Mouse (Mus musculus) thymus, postnatal 14 days (tissue): Measurements from ENCODE around the gene Pex7.
A peak's percentile ranks its signal among the peaks of the same experiment; 100 is the strongest.

Experiments used
- DNase-seq: peaks from one replicate; pipeline ENCODE4 v3.0.0; 2021

Gene Pex7

GRCm38 (mm10) chr10:19907246-19907804 is at the start of gene Pex7:
Gene Pex7, minus strand, starts transcription at chr10:19907689.
- peak; percentile 93 for DNase-seq

- no peak for DNase-seq
Measured at GRCm38 (mm10) chr10:19956745-19957144, 49.3 kb upstream of the Pex7 start.

GRCm38 (mm10) chr10:19955817-19956216 is 48.3 kb upstream of the Pex7 start:
- DNase-seq, result no peak

DNA sequence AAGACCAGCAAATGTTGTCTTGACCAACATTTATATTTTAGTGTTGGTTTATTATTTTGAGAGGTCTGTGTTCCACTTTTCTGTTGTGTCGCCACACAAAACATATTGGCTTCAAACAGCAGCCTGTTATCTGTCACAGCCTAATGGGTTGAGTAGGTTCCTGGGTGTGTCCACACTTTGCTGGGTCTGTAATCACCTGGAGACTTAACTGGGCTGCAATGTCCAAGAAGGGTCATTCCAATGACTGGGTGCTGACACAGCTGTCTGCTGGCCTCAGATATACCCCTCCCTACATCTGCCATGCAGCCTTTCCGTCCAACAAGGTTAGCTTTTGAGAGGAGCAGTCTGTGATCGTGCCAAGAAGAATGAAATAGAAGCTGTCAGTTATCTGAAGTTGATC is 47.1 kb upstream of the Pex7 start:
- DNase-seq, result no peak

GRCm38 (mm10) chr10:19953032-19953761 is 45.7 kb upstream of the Pex7 start:
- DNase-seq, result no peak

DNA sequence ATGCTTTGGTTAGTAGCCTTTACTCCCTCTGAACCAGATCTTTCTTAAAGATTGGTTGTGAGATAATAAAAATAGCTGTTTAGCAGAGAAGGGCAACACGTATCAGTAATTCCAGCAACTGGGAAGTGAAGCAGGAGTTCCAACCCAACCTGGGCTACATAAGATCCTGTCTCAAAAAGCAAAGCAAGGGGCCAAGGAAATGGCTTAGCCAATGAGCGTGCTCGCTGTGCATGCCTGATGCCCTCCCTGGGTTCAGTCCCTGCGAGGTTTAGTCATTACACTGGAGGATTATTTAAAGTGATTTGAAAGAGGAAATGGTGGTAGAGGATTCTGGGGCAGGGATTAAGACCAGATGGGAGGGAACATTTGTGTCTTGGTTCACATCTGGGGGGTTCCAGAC is 41.6 kb upstream of the Pex7 start:
- DNase-seq, result no peak

DNA sequence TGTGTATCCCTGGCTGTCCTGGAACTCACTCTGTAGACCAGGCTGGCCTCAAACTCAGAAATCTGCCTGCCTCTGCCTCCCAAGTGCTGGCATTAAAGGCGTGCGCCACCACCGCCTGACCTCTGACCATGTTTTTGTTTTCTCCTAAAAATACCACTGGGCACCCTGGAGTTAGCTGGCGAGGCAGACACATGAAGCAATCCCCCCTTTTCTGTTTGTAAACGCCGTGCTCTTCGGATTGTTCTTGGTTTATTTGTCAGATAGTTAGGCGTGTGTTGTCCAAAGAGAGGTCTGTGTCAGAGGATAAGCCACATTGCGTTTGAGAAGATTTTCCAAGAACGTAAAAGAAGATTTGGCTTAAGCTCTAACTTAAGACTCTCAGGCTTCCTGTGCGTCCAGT is 40.9 kb upstream of the Pex7 start:
- no peak for DNase-seq

DNA sequence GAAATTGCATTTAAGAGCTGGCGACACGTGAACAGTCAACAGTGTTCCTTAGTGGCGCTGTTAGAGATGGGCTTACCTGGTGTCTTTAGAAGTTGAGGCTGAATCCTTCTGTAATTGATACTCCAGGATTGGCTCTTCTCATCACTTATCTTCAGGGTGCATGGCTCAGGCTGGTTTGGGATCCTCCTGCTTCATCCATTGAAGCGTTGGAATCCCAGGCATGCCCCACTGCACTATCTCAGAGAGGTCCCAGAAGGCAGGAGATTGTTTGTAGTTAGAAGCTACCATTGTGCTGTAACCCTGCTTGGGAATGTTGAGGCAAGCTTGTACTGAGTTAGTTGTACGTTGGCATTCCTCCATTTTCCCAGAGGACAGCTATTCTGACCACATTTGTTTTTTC is 40.4 kb upstream of the Pex7 start:
- DNase-seq, result no peak

GRCm38 (mm10) chr10:19947441-19947840 is 40.0 kb upstream of the Pex7 start:
- DNase-seq, result no peak

DNA sequence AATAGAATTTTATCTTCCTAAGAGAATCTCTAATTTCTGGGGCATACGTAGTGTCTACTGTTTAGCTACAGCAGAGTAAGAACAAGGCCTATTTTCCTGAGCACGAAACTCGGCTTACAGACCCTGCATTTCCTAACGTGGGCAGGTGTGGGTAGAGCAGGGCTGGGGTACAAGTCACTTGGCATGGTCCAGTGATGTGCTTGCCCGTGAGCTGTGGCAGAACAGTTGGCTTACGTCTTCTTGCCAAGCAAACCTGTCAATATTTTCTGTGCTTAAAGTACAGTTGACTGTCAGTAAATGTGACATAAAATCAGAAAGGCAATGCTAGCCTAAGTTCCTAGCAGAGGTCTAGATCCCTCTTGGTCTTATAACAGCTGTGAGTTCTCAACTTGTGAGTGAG is 39.2 kb upstream of the Pex7 start:
- no peak for DNase-seq

DNA sequence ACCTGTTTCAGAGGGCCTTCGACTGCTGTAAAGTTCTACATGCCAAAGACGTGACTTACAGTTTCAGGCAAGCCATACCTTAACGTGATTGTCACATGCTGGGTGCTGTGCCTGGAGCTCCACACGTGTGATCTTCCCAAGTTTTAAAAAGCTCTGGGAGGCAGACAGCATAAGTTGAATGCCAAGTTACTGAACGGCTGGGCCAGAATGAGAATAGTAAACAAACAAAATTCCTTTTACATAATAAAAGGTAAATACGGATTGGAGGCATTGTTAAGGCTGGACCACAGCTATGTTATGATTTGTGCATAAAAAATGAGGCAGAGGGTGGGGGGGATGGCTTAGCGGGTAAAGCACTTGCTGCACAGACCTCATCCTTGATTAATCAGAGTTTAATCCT is 38.2 kb upstream of the Pex7 start:
- DNase-seq, result no peak

GRCm38 (mm10) chr10:19942621-19943020 is 35.1 kb upstream of the Pex7 start:
- no peak for DNase-seq

DNA sequence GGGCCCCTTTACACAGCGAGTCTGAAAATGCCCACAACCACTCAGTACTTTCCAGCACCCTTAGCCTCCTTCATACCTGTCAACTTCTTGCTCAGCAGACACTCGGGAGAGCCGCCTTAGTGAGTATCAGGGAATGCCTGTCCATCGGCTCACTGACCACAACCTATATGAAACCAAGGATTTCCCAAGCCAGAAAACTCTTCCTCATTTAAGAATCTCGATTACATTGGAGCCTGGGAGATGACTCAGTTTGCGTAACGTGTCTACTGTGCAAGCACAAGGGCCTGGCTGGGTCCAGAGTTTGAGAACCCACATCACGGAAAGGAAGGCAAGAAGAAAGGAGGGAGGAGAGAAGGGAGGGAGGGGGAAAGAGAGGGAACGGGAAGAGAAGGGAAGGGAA is 34.4 kb upstream of the Pex7 start:
- DNase-seq, result no peak

DNA sequence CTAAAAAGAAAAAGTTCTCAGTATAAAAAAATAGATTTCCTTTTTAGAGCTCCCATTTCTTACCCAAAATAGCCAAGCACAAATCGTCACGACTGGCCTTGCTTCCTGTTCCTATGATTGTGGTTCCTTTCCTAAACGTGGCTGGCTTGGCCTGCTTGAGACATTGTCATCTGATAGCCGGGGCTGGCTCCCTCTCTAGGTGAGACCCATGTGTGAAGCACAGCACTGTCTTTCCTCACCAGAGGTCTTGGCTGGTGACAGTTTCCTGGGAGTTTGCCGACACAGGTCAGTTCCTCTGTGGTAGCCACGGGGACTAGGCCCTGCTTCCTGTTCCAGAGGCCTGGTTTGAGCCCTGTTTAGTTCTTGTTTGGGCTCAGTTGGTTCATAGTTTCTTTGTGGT is 33.6 kb upstream of the Pex7 start:
- DNase-seq, result peak; percentile 22

- DNase-seq, result no peak
Measured at GRCm38 (mm10) chr10:19940626-19941025, 33.1 kb upstream of the Pex7 start.

DNA sequence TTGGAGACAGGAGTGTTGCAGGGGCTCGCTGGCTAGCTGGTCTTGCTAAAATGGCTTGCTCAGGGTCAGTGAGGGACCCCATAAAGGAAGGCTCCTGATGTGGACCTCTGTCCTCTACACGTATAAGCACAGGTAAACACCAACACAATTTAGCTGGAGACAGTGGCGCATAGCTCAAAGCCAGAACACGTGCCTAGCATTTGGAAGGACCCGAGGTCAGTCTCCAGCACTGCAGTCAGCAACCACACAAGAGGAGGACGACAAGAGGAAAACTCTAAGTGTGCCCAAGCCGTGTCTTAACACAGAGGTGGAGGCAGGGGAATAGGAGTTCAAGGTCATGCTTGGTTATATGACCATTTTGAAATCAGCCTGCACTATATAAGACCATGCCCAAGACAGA is 32.6 kb upstream of the Pex7 start:
- DNase-seq, result no peak

DNA sequence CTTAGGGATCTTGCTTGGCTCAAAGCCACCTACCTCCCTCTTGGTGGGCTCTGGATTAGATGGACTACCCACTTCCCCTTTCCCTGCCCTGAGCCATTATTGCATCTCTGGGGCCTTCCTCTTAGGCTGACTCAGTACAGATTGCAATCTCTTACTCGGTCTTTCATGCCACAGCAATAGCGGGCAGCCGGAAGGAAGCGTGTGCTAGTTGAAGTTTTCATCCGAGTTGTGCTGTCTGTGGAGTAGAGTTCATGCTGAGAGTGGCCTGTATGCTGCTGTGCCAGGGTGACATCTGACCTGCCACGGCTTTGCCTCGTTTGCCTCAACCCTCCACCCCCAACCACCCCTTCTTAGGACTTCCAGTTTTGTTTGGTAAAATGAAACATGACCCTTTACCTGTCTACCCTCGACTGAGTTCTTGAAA is 31.8 kb upstream of the Pex7 start:
- DNase-seq, result peak; percentile 58

DNA sequence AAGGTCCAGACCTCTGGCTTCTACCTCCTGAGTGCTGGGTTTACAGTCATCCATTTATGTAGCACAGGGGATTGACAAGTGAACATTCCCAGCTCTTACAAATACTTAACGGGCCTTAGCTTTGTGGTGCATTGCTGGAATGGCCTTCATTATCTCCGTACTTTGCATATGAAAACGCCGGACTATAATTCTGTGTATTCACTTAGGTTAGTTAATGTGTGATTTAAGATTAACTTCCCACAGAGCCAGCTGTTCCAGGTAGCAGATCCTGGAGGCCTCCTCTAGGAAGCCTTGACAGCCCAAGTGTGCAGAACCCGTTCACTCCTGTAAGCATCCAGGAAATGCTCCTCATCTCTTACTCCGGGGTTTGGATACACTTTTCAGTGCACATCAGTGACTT is 31.2 kb upstream of the Pex7 start:
- DNase-seq, result no peak

DNA sequence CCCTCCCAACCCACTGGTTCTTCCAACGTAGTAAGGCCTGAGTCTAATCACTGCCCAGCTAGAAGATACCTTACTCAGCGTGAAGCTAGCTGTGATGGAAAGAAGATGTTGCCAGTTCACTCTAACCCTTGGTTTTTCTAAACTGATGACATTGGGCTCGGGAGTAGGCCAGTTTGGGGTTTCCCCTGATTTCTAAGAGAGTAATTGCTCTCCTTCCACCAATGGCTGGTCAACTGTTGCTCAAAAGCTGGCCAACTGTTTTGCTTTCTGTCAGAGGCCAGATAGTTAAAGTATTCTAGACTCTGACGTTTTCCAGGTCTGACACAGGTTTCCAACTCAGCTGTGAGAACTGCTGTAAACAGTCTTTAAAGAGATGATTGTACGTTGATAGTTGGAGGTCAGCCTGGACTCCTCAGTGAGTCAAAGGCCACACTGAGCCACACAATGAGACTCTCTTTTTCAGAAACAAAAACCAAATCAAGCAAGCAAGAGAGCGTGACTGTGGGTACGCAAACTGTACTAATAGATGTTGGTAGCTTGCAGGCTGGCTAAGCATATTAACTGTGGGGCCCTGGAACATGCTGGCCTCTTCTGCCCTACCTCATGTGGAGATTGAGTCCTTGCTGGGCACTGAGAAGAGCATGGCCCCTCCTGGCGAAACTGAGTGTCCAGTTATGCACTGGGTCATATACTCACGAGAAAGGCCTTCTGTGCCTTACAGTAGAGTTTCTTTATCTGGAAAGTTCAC is 29.6 kb upstream of the Pex7 start:
- DNase-seq, result no peak

DNA sequence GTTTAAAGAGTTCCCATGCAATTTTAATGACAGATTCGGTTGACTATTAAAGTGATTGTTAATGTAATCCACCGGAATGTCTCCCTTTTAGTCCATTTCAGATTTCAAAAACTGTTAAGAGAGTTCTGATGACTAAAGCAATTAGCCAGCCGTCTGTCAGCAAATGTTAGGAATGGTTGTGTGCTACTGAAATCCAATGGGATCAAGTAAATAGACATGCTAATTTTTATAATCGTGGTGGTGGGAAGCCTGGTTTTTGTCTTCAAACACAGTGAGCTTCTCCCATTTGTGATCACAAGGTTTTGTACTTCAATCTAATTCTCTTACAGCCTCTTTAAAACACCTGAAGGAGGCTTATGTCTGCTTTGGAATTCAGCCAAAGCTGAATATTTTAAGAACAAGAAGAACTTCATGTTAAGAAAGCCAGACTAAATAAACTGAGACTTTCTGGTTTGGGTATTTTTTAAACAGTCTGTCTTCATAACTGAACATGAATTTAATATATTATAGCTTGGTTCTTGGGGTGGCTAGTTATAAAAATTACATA is 28.4 kb upstream of the Pex7 start:
- no peak for DNase-seq

DNA sequence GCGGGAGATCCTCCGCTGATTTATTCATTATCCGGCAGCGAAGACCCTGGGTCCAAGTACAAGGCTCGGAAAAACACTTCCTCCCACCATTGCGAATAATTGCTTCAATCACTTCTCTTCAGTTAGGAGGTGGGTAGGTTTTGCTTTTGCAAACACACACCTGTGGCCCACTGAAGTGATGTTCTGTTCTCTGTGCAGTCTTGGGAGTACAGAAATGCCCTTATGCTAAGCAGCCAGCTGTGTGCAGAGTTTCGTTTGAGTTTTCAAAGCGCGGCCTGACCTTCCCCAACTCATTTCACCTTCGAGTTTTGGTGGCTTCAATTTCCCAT is 27.8 kb upstream of the Pex7 start:
- DNase-seq, result peak; percentile 27

DNA sequence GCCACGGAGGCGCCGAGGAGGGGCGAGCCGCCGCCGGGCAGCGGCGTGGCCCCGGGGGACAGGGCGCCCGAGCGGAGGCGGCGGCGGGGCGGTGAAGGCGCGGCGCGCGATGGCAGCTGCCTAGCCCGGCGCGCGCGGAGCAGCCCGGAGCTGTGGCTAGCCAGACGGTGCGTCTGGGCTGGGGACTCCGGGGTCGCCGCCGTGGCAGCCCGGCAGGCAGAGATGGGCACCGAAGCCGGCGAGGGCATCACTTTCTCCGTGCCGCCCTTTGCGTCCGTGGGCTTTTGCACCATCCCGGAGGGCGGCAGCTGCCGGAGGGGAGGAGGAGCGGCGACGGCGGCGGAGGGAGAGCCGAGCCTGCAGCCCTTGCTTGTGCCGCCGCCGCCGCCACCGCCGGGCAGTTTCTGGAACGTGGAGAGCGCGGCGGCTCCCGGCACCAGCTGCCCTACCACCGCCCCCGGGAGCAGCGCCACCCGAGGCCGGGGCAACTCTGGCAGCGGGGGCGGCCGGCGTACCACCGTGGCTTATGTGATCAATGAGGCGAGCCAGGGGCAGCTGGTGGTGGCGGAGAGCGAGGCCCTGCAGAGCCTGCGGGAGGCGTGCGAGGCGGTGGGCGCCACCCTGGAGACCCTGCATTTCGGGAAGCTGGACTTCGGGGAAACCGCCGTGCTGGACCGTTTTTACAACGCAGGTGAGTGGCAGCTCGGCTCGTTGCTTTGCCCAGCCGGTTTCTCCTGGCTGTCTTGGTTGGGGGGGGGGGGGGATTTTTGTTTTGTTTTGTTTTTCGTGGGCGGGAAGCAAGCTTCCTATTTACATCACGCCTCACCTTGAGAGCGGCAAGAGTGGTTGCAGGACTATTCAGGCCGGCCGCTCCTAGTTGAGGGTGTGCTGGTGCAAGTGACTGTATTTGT is 27.1 kb upstream of the Pex7 start, which contains the start of gene Map3k5:
Map3k5 (plus strand) TSS at position 89 of the 911 bp plus-strand sequence.
- peak; percentile 57 for DNase-seq
